Mouse (Mus musculus) stomach, postnatal 0 days (tissue): ENCODE measurements around the gene Hspb1.

ENCODE experiments used
- CTCF ChIP-seq: IDR thresholded peaks from 2 replicates; pipeline ENCODE4 v1.5.1; 2016; ENCODE audit warnings: antibody characterized with exemption, low read depth, mild to moderate bottlenecking, moderate library complexity
- EP300 ChIP-seq: optimal IDR thresholded peaks from 2 replicates; pipeline ENCODE3; 2016; ENCODE audit warnings: antibody characterized with exemption

DNA sequence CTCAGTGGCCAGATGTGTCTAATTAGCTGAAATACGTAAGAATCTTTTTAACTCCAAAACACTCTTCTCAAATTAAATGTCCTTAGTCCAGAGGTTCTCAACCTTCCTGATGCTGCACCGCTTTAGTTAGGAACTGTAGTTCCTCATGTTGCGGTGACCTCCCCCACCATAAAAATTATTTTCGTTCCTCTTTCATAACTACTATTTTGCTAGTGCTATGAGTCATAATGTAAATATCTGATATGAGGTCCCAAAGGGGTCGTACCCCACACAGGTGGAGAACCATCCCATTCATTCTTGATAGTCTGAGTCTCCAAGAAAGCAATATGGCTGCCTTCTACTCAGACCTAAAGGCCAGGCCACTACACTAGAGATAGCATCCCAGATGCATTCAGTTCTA, 17.2 kb upstream of the Hspb1 start:
- no peak for TF ChIP-seq CTCF
- no peak for TF ChIP-seq EP300
